Mouse (Mus musculus): ENCODE measurements around the gene Arhgef12.

DNA sequence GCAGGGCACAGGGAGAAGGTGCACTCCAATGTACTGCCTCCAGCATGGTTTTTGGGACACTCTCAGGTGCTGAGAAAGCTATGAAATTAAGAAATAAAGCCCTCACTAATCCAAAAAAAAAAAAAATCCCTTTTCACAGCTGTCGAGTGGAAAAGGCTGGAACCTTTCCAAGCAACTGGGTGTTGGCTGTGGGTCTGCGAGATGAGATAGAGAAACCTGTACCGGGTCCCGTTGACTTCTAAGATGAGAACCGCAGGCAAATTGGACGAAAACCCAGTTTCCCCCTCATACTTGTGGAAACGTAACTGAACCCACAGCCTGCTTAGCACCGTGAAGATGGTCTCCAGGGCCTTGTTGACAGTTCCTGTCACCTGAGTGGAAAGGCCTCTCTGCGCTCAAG lies 43.9 kb upstream of the Arhgef12 start:
- TF ChIP-seq POLR2A (IDR thresholded peaks at IDR 0.05; ENCODE audit: extremely low read depth, insufficient read depth, low read length): no peak
- TF ChIP-seq CTCF (IDR thresholded peaks at IDR 0.05; ENCODE audit: low read depth, low read length): no peak
